26 mouse cellular contexts compared by ENCODE assay signal in the genomic region with DNA sequence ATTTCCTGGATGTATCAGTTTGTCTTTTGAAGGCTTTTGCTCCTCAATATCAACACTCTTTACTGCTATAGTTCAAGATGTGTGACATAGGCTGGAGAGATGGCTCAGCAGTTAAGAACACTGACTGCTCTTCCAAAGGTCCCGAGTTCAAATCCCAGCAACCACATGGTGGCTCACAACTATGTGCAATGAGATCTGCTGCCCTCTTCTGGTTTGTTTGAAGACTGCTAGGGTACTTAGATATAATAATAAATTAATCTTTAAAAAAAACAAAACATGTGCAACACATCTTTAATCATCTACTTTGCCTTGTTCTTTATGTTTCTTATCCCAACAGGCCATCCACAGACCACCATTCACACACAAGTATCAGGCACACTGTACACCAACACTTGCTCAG.
DNase-seq lines count a peak whose midpoint lies in the region; ATAC-seq and TF ChIP-seq lines count a peak whose summit lies in the region.
"Had no signal": no experiment of that assay in that cellular context is flagged by ENCODE, and none has a peak within 500 bp of the region (broad histone marks: within the 10 kb centered on the region; RNA-seq: fewer than 3 reads in every experiment).

No protein-coding gene starts in this region.

- no peak overlapping the region for H3K9ac ChIP-seq in forebrain, postnatal 0 days
- no peak overlapping the region for H3K9ac ChIP-seq in forebrain, embryonic 15.5 days (replicated peaks)
- H3K9ac ChIP-seq in intestine, postnatal 0 days (ENCODE audit: low read depth, low read length), result no peak overlapping the region
- no peak overlapping the region for H3K9ac ChIP-seq in intestine, embryonic 16.5 days (ENCODE audit: low read depth, low read length)
- H3K9ac ChIP-seq in lung, embryonic 14.5 days, result no peak overlapping the region
- H3K9ac ChIP-seq: hindbrain, embryonic 14.5 days; limb, embryonic 15.5 days; neural tube, embryonic 15.5 days; stomach, embryonic 15.5 days had no signal

- no peak overlapping the region for H3K4me3 ChIP-seq in forebrain, postnatal 0 days (ENCODE audit: low read depth, low read length)
- no peak overlapping the region for H3K4me3 ChIP-seq in forebrain, embryonic 15.5 days
- H3K4me3 ChIP-seq in intestine, postnatal 0 days (ENCODE audit: low read depth, low read length), result no peak overlapping the region
- no peak overlapping the region for H3K4me3 ChIP-seq in intestine, embryonic 16.5 days (ENCODE audit: low read length)
- H3K4me3 ChIP-seq in lung, embryonic 14.5 days (ENCODE audit: low read depth, low read length), result no peak overlapping the region
- H3K4me3 ChIP-seq: limb, embryonic 15.5 days; midbrain, embryonic 10.5 days; neural tube, embryonic 15.5 days; stomach, embryonic 15.5 days had no signal

- no peaks in the 10 kb centered on the region; the same call in 1 of the 2 replicates for H3K36me3 ChIP-seq in forebrain, postnatal 0 days (ENCODE audit: insufficient read depth)
- no peaks in the 10 kb centered on the region for H3K36me3 ChIP-seq in forebrain, embryonic 15.5 days
- peaks cover 4% of the 10 kb centered on the region; the same call in 1 of the 2 replicates for H3K36me3 ChIP-seq in intestine, postnatal 0 days (ENCODE audit: control insufficient read depth, insufficient read depth)
- 0 out of 2 replicates have a peak, but pooled peaks cover under 1% of the 10 kb centered on the region for H3K36me3 ChIP-seq in intestine, embryonic 16.5 days (ENCODE audit: control insufficient read depth, insufficient read depth, low read length)
- peaks cover 15% of the 10 kb centered on the region for H3K36me3 ChIP-seq in lung, embryonic 14.5 days (ENCODE audit: insufficient read depth)
- H3K36me3 ChIP-seq: neural tube, embryonic 15.5 days had no signal

- H3K27ac ChIP-seq in forebrain, postnatal 0 days (ENCODE audit: low read depth, low read length), result no peak overlapping the region
- no peak overlapping the region for H3K27ac ChIP-seq in forebrain, embryonic 15.5 days (replicated peaks)
- no peak overlapping the region for H3K27ac ChIP-seq in intestine, postnatal 0 days (ENCODE audit: low read depth, low read length)
- no peak overlapping the region for H3K27ac ChIP-seq in intestine, embryonic 16.5 days (ENCODE audit: low read length)
- H3K27ac ChIP-seq in lung, embryonic 14.5 days (ENCODE audit: low read depth), result no peak overlapping the region
- H3K27ac ChIP-seq: hindbrain, embryonic 14.5 days; limb, embryonic 15.5 days; midbrain, embryonic 10.5 days; neural tube, embryonic 15.5 days; stomach, embryonic 15.5 days had no signal

- H3K27me3 ChIP-seq in forebrain, postnatal 0 days (ENCODE audit: insufficient read depth, low read length), result no peaks in the 10 kb centered on the region
- no peaks in the 10 kb centered on the region for H3K27me3 ChIP-seq in forebrain, embryonic 15.5 days
- H3K27me3 ChIP-seq in intestine, postnatal 0 days (replicated peaks; ENCODE audit: control insufficient read depth, insufficient read depth, low read length), result no peaks in the 10 kb centered on the region
- H3K27me3 ChIP-seq in intestine, embryonic 16.5 days (replicated peaks; ENCODE audit: control insufficient read depth, insufficient read depth, low read length), result no peaks in the 10 kb centered on the region
- no peaks in the 10 kb centered on the region for H3K27me3 ChIP-seq in lung, embryonic 14.5 days (ENCODE audit: insufficient read depth, low read length)
- H3K27me3 ChIP-seq: limb, embryonic 15.5 days; neural tube, embryonic 15.5 days; stomach, embryonic 15.5 days had no signal

- no peaks in the 10 kb centered on the region for H3K9me3 ChIP-seq in forebrain, postnatal 0 days (ENCODE audit: low read length)
- H3K9me3 ChIP-seq in forebrain, embryonic 15.5 days, result no peaks in the 10 kb centered on the region
- no peaks in the 10 kb centered on the region for H3K9me3 ChIP-seq in intestine, postnatal 0 days (ENCODE audit: control insufficient read depth)
- H3K9me3 ChIP-seq in intestine, embryonic 16.5 days (ENCODE audit: control insufficient read depth, low read length), result no peaks in the 10 kb centered on the region
- H3K9me3 ChIP-seq in lung, embryonic 14.5 days (ENCODE audit: low read depth, low read length), result no peaks in the 10 kb centered on the region
- H3K9me3 ChIP-seq: limb, embryonic 15.5 days; midbrain, embryonic 10.5 days; neural tube, embryonic 15.5 days; stomach, embryonic 15.5 days had no signal

- no peak for ATAC-seq in forebrain, postnatal 0 days
- no peak for ATAC-seq in forebrain, embryonic 15.5 days (replicated peaks)
- ATAC-seq in intestine, postnatal 0 days, result no peak
- no peak for ATAC-seq in intestine, embryonic 16.5 days
- ATAC-seq in lung, embryonic 14.5 days (ENCODE audit: insufficient read depth), result no peak
- ATAC-seq: CD4-positive, CD25-positive, alpha-beta regulatory T cell, adult 4 months; forebrain, embryonic 16.5 days had no signal

- TF ChIP-seq CTCF in forebrain, postnatal 0 days (IDR thresholded peaks at IDR 0.05; ENCODE audit: low read depth), result peak; percentile 20; the same call in 1 of the 2 replicates
- TF ChIP-seq CTCF in intestine, postnatal 0 days (IDR thresholded peaks at IDR 0.05; ENCODE audit: low read depth), result peak; percentile 35; the same call in 1 of the 2 replicates
- TF ChIP-seq CTCF in lung, embryonic 14.5 days (IDR thresholded peaks at IDR 0.05; ENCODE audit: low read depth), result peak; percentile 29; the same call in 1 of the 2 replicates

- no peaks in the 10 kb centered on the region for H3K4me1 ChIP-seq in forebrain, postnatal 0 days (ENCODE audit: insufficient read depth)
- no peaks in the 10 kb centered on the region for H3K4me1 ChIP-seq in forebrain, embryonic 15.5 days
- H3K4me1 ChIP-seq in intestine, postnatal 0 days (replicated peaks; ENCODE audit: control insufficient read depth, insufficient read depth, low read length), result no peaks in the 10 kb centered on the region
- no peaks in the 10 kb centered on the region for H3K4me1 ChIP-seq in intestine, embryonic 16.5 days (ENCODE audit: control insufficient read depth, insufficient read depth, low read length)
- no peaks in the 10 kb centered on the region for H3K4me1 ChIP-seq in lung, embryonic 14.5 days (ENCODE audit: insufficient read depth)
- H3K4me1 ChIP-seq: limb, embryonic 15.5 days; neural tube, embryonic 15.5 days had no signal

- no peak overlapping the region for H3K4me2 ChIP-seq in forebrain, postnatal 0 days (ENCODE audit: low read depth)
- H3K4me2 ChIP-seq in forebrain, embryonic 15.5 days (replicated peaks), result no peak overlapping the region
- no peak overlapping the region for H3K4me2 ChIP-seq in intestine, postnatal 0 days (replicated peaks; ENCODE audit: low read depth)
- H3K4me2 ChIP-seq in intestine, embryonic 16.5 days (ENCODE audit: low read depth, low read length), result no peak overlapping the region
- H3K4me2 ChIP-seq in lung, embryonic 14.5 days, result no peak overlapping the region
- H3K4me2 ChIP-seq: heart, embryonic 11.5 days; hindbrain, embryonic 14.5 days; limb, embryonic 15.5 days; neural tube, embryonic 15.5 days; stomach, embryonic 15.5 days had no signal

- WGBS in forebrain, postnatal 0 days, result 94% methylated on average over 1 of the region's 1 CpGs
- WGBS in forebrain, embryonic 15.5 days, result 95% methylated on average over 1 of the region's 1 CpGs
- WGBS in intestine, postnatal 0 days, result 85% methylated on average over 1 of the region's 1 CpGs
- WGBS in intestine, embryonic 16.5 days, result 89% methylated on average over 1 of the region's 1 CpGs
- 97% methylated on average over 1 of the region's 1 CpGs for WGBS in lung, embryonic 14.5 days

- no peak for DNase-seq in forebrain, postnatal 0 days
- DNase-seq in lung, embryonic 14.5 days, result peak; percentile 32
- DNase-seq in lung, postnatal 14 days, result no peak
- DNase-seq in induced T-regulatory cell, adult 2 months (ENCODE audit: low read depth), result peak; percentile 4
- DNase-seq in adipocyte (ENCODE audit: low spot score), result no peak
- DNase-seq: adrenal gland, adult 2 months; cerebellum, adult 11 months; cerebellum, adult 9-11 months; gastrocnemius, postnatal 36 days; heart, postnatal 14 days; kidney, adult 9 months; kidney, postnatal 36 days; left cerebral cortex, postnatal 4 days; lung, adult 2 months; thymus, adult 18-20 months had no signal

Comparison
In these comparisons a context has a peak if more than half of its experiments do, and no peak if none do; other contexts are left out.
1. DNase-seq: peak in lung, embryonic 14.5 days (single experiment) and induced T-regulatory cell, adult 2 months (single experiment); none in forebrain, postnatal 0 days (single experiment), lung, postnatal 14 days (single experiment) and adipocyte (single experiment).
2. Peak in every context shown above with its lines, with median percentiles within 50 percentile points of each other: CTCF ChIP-seq.